Mouse (Mus musculus) fat pad, adult 2 months (tissue): ENCODE measurements around the gene Atn1.

Experiments
- DNase-seq: peaks from one replicate; pipeline ENCODE4 v3.0.0-alpha.2; 2011; ENCODE audit warnings: low read depth, low spot score; ENCODE audit errors: extremely low read depth

Gene Atn1

DNA sequence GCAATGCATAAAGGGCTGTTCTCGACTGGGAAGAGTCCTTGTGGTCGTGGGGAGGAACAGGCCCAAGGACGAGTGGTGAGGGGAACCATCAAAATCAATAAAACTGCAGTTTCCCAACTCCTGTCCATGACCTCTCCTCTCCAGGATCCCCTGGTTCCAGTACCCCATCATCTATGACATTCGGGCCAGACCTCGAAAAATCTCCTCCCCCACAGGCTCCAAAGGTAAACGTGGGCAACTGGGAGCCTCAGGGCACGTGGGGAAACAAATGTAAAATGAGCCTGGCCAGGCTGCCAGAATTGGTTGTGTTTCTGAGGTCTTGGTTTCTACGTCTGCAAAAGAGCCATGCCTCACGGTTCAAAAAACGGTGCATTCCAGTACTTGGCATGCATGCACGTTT is 43.4 kb downstream of the Atn1 start:
- DNase-seq, result no peak

GRCm38 (mm10) chr6:124711824-124712782 is 44.2 kb downstream of the Atn1 start, which contains the start of the genes Emg1 and Phb2:
Gene Emg1, minus strand, starts transcription at chr6:124712178.
Gene Phb2, plus strand, starts transcription at chr6:124712336.
- DNase-seq, result peak; percentile 77

DNA sequence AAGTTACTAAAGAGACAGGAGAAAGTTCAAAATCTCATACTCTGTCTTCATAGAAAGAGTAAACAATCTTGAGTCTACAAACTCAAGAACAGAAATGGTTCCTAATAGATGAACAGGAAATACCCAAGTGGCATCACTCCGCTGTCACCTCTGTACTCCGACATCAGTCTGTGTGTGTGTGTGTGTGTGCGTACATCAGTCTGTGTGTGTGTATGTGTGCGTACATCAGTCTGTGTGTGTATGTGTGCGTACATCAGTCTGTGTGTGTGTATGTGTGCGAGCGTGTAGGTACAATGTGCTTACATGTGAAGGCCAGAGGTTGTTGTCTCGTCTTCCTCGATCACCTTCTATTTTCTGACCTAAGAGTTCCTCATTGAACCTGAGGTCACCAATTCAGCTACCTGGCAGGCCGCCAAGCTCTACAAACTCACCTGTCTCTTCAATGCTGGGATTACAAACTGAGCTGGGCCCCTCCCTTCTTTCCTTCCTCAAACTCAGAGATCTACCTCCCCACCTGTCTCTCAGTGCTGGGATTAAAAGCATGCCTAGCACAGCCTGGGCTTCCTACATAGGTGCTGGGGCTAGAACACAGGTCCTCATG is 47.9 kb downstream of the Atn1 start:
- no peak for DNase-seq

- no peak for DNase-seq
These were observed 50.2 kb downstream of the Atn1 start for GRCm38 (mm10) chr6:124706061-124706627.

DNA sequence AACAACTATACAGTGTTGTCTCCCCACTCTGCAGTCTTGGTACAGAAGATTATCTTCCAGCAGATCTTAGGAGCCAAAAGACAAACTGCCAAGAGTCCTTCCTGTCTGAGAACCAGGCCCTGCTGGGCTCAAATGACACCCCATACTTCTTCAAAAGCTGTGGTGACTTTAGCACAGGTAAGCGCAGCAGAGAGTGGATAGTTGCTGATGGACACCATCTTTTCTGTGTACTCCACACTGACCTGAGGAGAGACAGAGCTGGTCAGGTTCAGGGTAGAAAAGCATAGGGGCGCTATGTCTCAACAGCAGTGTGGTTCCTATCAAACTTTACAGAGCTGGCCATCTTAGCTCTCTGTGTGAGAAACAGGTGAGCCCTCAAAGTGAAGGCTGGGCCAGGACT is 51.9 kb downstream of the Atn1 start:
- DNase-seq, result no peak

DNA sequence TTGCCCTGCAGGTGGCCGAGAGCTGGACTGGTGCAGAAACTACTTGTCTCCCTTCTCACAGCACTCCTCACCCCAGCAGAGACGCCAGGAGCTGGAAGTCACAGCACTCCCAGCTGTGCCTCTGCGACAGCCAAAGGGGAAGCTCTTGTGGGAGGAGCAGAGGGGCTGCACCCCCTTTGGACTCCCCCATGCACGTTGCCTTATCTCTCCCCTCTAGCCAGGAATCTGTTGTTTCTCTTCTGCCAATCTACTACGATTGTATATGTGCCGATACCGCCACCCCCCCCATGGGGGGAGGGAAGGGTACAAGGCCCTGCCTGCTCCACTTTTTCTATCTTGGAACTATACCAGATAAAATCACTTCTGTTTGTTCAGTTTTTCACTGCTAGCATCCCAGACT is 52.5 kb downstream of the Atn1 start:
- no peak for DNase-seq

- DNase-seq, result no peak
These were observed 53.6 kb downstream of the Atn1 start for GRCm38 (mm10) chr6:124702784-124703103.

GRCm38 (mm10) chr6:124702102-124702783 is 54.1 kb downstream of the Atn1 start:
- DNase-seq, result no peak

GRCm38 (mm10) chr6:124701338-124701737 is 55.0 kb downstream of the Atn1 start:
- no peak for DNase-seq

DNA sequence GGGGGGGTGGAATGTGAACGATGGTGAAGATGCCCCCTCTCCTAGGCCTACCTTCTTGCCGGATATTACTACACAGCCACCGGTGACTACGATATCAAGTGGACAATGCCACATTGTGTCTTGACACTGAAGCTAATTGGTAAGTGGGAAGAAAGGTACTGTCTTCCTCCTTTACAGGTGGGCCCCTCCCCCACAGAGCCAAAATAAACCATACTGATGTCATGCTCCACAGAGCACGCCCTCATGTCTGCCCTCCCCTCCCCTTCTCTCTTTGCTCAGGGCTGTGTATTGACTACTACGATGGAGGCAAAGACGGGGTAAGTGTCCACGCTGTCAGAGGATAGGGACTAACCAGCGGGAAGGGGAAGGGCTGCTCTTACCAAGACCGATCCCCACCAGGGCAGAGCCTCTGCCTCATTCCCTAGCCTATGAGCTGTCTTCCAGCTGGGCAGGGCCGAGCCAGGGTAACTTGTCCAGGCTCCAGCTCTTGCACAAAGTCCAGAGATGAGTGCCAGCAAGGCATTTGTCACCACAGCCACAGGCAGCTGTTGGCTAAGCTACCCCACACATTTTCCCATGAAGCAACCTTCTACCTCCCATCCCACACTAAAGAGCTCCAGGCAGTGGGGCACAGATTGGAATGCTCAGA is 56.2 kb downstream of the Atn1 start:
- DNase-seq, result peak; percentile 73

GRCm38 (mm10) chr6:124699366-124699765 is 57.0 kb downstream of the Atn1 start:
- no peak for DNase-seq

- no peak for DNase-seq
These were observed 57.6 kb downstream of the Atn1 start for GRCm38 (mm10) chr6:124698751-124699150.

GRCm38 (mm10) chr6:124696441-124697150 is 59.7 kb downstream of the Atn1 start:
- no peak for DNase-seq

DNA sequence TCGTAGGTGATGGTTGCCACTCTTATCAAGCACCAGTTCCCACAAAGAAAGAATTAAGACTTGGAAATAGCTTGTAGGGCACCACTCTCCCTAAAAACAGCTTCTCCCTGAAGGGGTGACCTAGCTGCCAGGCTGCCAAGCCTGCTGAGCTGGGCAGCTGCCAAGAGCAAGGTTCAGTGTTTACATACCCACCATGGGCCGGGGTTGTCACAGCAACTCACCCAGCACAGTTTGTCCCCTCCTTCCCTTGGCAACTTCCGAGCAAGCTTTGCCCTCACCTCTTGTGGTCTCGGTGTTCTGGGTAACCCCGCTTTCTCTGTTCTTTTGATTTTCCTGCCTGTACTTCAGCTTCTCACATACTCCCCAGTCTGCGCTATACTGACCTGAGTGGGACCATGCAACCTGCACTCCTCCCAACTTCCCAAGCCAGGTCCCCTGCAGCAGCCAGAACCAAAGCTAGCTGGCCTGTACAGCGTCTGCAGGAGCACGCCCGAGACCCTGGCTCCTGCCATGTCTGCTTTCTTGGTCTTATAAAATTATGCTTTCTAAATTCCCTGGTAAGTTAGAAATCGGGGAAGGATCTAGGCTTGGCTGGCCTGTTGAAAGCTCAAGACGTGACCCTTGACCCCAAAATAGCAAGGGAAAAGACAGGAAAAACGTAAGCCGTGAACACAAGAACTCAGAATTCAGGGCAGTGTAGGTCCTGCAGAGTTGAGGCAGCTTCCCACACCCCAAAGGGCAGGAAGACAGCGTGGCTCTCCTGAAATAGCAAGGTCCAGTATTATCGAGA is 62.0 kb downstream of the Atn1 start:
- DNase-seq, result no peak

DNA sequence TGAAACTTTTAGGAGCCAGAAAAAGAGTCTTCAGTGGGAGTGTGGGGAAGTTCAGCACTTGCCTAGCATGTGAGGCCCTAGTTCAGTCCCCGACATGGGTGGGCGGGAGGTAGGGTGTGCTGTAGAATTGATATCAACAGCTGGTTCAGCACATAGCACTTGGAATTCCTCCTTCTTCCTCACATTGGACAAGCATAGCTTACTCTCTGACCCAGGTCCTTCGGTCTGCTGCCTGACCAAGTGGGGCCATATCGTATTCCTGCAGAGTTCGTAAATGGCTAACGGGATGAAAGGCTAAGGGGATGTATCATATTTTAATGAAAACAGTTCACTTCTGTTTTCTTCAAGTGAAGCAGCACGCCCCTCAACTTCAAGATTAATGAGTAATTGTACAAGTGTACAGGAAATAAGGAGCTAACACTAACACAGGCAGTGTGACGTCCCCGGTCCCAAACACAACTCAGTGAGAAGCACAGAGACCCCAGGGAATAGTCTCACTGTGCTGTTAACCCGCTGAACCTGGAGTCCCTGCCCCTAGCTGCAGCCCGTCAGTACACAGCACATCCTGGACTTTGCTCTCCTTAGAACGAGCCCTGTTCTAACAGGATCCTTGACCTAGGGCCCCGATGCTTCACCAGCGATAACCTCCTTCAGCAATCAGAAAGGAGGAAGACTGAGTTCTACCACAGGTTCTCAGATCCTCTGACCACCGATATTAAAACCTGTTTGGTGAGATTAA is 62.9 kb downstream of the Atn1 start:
- no peak for DNase-seq
